Mouse (Mus musculus): ENCODE measurements around the gene Wnt9a.

The Wnt9a gene

DNA sequence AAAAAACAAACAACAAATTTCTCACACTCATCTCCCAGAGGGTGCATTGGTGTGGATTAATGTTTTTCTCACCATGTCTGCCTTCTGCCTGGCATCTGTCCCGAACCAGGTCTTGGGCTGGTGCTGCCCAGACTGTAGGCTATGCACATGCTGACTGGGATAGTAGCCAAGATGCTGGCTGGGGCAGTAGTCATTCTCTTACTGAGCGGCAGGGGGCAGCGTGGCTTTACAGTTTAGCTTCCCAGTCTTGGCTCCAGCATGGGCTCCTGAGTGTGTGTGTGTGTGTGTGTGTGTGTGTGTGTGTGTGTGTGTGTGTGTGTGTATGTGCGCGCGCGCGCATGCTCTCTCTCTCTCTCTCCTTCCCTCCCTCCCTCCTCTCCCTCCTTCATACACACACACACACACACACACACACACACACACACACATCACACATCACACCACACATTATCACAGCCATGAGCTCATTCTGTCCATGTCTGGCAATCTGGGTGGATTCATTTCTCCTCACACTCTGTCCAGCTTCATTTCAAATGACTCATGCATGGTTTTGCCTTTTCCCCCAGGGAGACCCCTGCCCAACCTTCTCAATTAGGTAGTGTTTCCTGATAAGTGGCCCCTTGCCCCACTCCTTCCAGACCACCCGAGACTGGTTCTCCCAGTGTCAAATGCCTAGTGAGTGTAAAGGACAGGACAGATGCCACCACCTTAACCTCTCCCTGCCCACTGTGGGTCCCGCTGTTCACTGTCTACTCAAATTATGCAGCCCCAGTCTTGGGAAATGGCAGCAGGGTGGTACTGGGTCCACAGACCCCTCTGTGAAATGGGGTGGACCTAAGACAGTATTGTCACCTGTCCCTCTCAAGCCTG is 3.8 kb upstream of the Wnt9a start:
- in situ Hi-C loops (cut with MboI, MseI) = loop anchor here (5.0 kb wide), 1 partner anchor 179 kb away; no protein-coding TSS in a partner anchor

DNA sequence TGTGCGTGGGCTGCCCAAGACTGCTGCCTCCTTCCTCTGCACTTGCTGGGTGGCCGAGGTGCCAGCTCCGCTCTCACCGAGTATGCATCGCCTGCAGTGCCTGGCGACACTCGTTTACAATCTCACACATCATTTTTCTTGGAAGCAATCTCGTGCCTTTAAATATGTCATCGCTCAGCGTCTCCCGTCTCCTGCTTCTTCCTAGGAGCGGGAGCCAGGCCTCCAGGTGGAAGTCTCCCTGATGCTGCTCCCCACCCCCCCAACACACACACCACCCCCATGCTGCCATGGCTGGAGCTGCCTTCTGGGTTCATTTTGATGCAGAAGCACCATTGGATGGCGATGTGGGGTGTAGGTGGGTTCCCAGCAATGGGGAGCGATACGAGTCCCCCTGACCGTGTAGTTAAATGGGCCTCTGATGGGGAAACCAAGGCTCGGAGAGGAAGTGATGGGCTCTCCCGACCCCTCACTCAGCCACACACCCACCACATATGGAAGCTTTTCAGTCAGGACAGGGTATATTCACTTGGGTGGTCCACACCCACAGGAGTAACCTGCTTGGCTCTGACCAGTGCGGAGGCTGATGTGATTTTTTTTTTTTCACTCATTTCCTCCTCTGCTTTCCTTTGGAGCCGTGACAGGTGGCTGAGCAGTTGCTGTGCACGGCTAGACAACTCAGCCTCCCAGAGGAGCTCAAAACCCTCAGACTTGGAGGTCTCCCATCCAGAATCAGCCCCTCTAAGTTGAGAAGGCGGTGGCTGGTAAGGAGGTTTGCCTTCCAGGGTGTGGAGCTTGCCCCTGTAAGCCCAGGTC is 1.5 kb upstream of the Wnt9a start:
- in situ Hi-C loops (cut with MboI, MseI) = no loop called here

DNA sequence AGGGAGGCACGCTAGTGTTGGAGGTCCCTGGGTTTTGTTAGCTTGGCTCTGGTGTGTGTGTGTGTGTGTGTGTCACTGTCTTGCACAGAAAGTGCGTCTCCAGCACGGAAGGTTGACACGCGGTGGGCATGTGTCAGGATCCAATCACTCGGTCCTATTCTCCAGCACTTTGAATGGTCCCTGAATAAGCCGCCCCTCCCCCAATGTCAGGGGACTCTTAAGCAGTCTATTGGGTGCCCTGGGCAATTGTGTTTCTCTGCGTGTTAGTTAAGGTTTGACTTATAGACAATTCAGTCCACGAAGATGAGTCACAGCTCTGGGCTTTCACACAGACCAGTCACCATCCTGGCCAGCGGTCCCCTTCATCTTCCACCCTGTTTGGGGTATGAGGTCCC is 910 bp upstream of the Wnt9a start:
- in situ Hi-C loops (cut with MboI, MseI) = no loop called here

- in situ Hi-C loops (cut with MboI, MseI) = no loop called here
Observed at GRCm38 (mm10) chr11:59307422-59308163, 865 bp downstream of the Wnt9a start.

DNA sequence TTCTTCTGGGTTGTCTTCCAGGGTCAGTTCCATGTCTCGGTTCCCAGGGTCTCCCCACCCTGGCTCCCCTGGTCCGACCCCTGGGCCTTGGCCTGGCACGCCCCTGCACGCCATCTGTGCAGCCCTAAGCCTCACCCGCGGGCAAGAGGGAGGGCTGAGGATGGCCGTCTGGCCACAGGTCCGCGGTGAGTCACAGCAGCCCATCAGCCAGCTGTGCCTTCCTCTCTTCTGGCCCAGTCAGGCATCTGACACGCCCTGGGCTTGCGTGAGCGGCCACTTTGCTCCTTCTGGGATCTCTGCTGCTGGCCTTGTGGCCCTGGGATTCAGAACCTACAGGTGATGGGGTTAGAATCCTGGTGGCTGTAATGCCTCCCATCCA is 1.4 kb downstream of the Wnt9a start:
- in situ Hi-C loops (cut with MboI, MseI) = no loop called here

GRCm38 (mm10) chr11:59308625-59309024 is 1.9 kb downstream of the Wnt9a start:
- in situ Hi-C loops (cut with MboI, MseI) = no loop called here

- in situ Hi-C loops (cut with MboI, MseI) = no loop called here
Observed at GRCm38 (mm10) chr11:59309106-59309805, 2.5 kb downstream of the Wnt9a start.

- in situ Hi-C loops (cut with MboI, MseI) = no loop called here
Observed at GRCm38 (mm10) chr11:59309976-59310375, 3.2 kb downstream of the Wnt9a start.

GRCm38 (mm10) chr11:59312060-59312459 is 5.3 kb downstream of the Wnt9a start:
- in situ Hi-C loops (cut with MboI, MseI) = no loop called here

DNA sequence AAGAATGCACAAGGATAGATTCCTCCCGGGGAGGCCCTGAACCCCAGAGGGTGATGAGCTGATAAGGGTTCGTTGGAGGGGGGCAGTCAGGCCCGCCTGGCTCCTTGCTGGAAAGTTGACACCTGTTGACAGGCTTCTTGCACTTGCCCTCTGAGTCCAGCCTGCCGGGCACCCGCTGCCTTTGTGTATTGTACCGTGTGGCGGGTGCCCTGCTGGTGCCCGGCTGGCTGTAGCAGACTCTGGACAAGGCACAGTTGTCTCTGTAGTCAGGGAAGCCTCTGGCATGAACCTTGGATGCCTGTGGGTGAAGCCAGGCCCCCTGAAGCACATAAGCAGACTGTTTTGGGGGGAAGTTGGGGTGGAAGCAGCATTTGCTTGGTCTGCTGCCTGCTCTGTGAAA is 5.8 kb downstream of the Wnt9a start:
- in situ Hi-C loops (cut with MboI, MseI) = no loop called here

DNA sequence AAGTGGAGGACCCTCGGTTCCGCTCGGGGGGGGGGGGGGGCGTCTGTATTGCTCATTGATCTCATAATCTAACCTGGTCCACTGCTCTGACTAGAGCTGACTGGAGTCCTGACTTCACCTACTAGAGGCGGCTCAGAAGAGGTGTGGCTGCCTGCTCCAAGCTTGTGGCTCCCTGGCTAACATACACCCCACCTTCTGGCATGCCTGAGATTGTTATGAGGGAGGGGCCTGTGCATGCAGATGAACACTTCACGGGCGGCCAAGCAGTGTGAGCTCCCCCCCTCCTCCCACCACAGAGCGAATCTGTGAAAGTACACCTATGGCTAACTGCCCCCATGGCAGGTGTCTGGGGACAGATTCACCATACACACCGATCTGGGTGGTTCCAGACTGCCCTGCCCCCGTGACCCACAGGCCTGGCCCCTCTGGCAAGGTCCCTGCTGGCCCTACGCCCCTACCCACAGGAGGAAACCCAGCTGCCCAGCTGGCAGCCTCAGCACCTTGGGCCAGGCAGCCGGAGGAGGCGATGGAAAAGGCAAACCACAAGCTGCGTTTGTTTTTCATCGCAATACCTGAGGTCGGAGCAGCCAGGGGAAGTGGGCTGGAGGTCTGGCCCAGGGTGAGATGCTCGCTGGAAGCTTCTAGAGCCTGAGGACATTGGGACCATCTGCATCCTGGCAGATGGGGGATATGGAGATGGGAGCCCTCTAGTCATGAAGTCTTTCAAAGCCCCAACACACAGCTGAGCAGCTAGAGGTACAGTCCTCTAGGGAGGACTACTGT is 6.5 kb downstream of the Wnt9a start:
- in situ Hi-C loops (cut with MboI, MseI) = no loop called here

DNA sequence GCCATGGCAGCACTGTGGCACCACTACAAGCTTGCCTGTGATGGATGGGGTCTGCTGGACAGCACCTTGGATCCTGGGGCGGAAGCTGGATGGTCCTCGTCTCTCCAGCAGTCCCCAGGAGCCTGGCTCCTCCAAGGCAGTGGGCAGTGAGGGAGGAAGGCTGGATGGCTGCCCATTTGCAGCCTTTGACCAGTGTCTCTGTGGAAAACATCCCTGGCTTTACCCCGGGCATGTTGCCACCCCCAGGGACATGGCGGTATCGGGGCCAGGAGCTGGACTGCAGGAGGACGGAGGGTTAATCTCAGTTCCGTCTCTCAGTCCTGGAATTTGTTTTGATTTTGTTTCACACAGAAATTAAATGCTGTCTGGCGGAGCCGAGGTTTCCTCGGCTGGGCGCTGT is 7.2 kb downstream of the Wnt9a start:
- in situ Hi-C loops (cut with MboI, MseI) = no loop called here

- in situ Hi-C loops (cut with MboI, MseI) = no loop called here
Observed at GRCm38 (mm10) chr11:59316517-59316916, 9.8 kb downstream of the Wnt9a start.

DNA sequence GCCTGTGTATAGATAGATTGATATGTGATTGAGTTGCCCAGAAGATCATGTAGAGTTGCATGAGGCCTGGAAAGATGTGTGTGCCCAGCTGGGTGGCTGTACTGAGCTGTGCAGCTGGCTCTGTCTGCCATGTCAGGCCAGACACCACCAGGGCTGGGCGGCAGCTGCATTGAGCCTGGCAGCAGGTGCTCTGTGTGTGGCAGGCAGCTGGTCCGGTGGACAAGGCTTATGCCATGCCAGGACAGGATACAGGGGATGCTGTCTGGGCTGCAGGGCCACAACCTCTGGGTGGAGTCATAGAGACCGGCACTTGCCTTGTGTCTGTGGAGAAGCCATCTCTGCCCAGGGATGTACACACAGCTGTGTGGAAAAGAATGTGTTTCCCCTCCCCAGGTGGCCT is 16.3 kb downstream of the Wnt9a start:
- in situ Hi-C loops (cut with MboI, MseI) = no loop called here

DNA sequence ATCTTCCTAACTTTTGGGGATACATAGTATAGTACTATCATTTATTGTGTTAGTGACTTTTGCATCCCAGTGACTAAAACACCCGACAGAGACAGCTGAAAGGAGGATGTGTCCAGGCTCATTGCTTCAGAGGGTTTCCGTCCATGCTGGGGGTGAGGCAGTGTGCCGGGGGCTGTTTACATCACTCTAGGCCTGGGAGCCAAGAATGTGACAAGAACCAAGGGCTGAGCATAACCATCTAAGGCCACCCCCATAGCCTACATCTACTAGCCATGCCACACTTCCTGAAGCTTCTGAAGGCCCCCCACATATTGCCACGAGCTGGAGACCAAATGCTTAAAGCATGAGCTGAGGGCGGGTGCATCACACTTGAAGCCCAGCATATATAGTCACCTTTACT is 18.0 kb downstream of the Wnt9a start:
- in situ Hi-C loops (cut with MboI, MseI) = no loop called here

- in situ Hi-C loops (cut with MboI, MseI) = no loop called here
Observed at GRCm38 (mm10) chr11:59327625-59328024, 20.9 kb downstream of the Wnt9a start.

DNA sequence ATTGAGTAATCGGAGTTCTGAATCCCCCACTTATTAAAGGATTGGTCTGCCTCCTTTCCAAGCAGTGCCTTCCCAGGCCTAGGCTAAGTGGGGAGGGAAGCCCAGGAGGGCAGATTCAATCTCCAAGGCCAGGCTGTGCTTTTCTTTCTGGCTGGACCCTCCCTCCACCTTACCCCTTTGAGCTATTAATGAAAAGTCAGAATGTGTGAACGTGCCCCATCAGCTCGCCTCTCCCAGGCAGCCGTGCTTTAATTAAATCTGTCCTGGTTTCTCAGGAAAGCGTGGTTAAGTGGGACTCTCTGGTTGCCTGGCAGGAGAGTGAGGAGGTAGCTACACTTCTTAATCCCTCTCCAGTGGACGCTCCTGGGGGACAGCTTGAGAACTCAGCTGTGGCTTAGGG is 22.9 kb downstream of the Wnt9a start:
- in situ Hi-C loops (cut with MboI, MseI) = no loop called here

- in situ Hi-C loops (cut with MboI, MseI) = no loop called here
Observed at GRCm38 (mm10) chr11:59330560-59330959, 23.8 kb downstream of the Wnt9a start.

DNA sequence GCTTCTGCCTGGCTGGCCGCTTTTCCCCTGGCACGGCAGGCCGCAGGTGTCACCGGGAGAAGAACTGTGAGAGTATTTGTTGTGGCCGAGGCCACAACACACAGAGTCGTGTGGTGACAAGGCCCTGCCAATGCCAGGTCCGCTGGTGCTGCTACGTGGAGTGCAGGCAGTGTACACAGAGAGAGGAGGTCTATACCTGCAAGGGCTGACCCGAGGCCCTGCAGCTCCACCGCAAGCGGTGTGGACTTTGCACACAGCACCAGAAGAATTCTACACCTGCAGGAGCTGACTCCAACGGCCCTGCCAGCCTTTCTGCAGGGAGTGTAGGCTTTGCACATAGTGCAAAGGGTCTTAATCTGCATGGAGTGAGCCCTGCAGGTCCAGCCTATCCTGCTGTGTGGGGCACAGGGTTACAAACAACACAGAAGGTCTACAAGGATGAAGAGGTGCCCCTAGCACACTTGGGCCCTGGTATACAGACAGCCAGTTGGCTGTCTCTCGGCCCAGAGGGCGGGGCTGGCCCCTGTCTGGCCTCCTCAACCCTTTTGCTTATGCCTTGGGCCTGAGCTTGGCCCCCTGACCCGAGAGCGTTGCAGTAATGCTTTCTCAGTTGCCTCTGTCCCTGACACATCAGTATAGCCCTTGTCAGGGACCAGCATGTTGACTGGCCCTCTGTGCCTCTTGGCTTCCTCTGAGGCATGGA is 24.6 kb downstream of the Wnt9a start:
- in situ Hi-C loops (cut with MboI, MseI) = no loop called here

DNA sequence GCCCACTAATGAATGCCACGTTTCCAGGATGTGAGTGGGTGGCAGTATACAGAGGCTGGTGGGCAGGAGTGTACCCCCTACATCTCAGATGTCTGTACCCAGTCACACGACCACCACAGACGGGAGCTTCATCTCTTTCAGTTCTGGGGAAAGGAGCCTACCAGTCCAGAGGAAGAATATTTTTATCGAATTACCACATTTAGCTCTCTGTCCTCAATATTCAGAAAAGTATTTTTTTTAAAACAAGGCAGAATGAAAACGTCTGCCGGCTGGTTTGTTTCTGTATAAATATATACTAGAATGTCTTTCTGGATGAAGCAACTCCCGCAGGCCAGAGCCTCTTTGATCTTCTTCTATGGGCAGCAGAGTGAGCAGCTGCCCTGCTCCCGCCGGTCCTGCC is 26.2 kb downstream of the Wnt9a start:
- in situ Hi-C loops (cut with MboI, MseI) = no loop called here
